Mouse (Mus musculus): ENCODE measurements around the gene Fgfr2. TPM values are rescaled to one million over a fixed set of nuclear protein-coding genes. Genes with fewer than 3 reads are reported as not detected.
"Not testable (repeated sequence)": the region's sequence is repeated elsewhere in the genome, so short reads cannot be mapped to it uniquely, and the experiment has no call there.

Gene Fgfr2
- polyA plus RNA-seq, 1 experiment, result 114 TPM

- Histone ChIP-seq H3K4me1 (ENCODE audit: control insufficient read depth, insufficient read depth, low read length) (no peaks in the 10 kb centered on the region), H3K4me3 (replicated peaks; ENCODE audit: extremely low read depth, low read depth, low read length) (no peak overlapping the region)
- 80% methylated on average over 5 of the region's 5 CpGs for WGBS
- TF ChIP-seq POLR2A (IDR thresholded peaks at IDR 0.05; ENCODE audit: borderline replicate concordance, extremely low read depth, low read depth, low read length) (no peak), CTCF (IDR thresholded peaks at IDR 0.05; ENCODE audit: insufficient read depth, low read length) (no peak)
- DNase-seq, result no peak
These were observed 676.3 kb downstream of the Fgfr2 start for GRCm38 (mm10) chr7:132446841-132447240.

DNA sequence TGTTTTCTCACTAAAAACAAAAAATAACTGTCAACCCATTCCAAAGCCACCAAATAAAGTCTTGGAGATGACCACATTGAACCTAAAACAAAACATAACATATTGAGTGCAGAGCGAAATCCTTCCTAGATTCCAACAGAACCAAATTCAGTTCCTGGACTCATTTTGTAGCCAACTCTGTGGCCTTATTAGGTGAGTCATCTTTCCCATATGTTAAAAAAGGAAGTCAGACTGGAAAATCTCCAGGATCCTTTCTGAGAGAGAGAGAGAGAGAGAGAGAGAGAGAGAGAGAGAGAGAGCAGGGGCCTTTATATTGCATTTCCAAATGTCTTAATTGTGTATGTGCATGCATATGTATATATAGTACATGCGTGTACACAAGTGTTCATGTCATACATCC, 678.9 kb downstream of the Fgfr2 start:
- no peak for TF ChIP-seq POLR2A (IDR thresholded peaks at IDR 0.05; ENCODE audit: borderline replicate concordance, extremely low read depth, low read depth, low read length)
- TF ChIP-seq CTCF (IDR thresholded peaks at IDR 0.05; ENCODE audit: insufficient read depth, low read length), result no peak
- WGBS, result 91% methylated on average over 2 of the region's 2 CpGs
- no peaks in the 10 kb centered on the region for H3K4me1 ChIP-seq (ENCODE audit: control insufficient read depth, insufficient read depth, low read length)
- no peak for DNase-seq
- no peak overlapping the region for H3K4me3 ChIP-seq (replicated peaks; ENCODE audit: extremely low read depth, low read depth, low read length)

DNA sequence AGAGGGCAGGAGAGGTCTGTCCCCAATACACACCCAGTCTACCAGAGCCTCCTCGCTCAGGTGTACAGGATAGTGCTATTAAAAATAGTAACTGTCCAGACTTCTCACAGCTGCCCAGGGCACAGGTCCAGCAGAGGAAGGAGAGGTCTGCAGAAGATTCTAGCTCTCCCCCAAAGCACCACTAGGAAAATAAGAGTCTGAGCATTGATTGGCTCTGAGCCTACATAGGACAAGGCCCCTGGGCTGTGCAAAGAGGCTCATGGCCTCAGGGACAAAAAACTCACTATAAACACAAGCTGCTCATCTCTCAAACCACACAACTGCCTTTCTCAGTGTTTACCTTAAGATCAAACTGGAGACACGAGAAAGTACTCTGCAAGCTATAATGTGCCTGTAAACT, 679.4 kb downstream of the Fgfr2 start:
- no peaks in the 10 kb centered on the region for H3K4me1 ChIP-seq (ENCODE audit: control insufficient read depth, insufficient read depth, low read length)
- TF ChIP-seq POLR2A (IDR thresholded peaks at IDR 0.05; ENCODE audit: borderline replicate concordance, extremely low read depth, low read depth, low read length), result no peak
- no peak for TF ChIP-seq CTCF (IDR thresholded peaks at IDR 0.05; ENCODE audit: insufficient read depth, low read length)
- WGBS, result 75% methylated on average over 2 of the region's 2 CpGs
- H3K4me3 ChIP-seq (replicated peaks; ENCODE audit: extremely low read depth, low read depth, low read length), result no peak overlapping the region
- DNase-seq, result no peak

- WGBS, result 63% methylated on average over 3 of the region's 3 CpGs
- no peak for TF ChIP-seq CTCF (IDR thresholded peaks at IDR 0.05; ENCODE audit: insufficient read depth, low read length)
- no peak for TF ChIP-seq POLR2A (IDR thresholded peaks at IDR 0.05; ENCODE audit: borderline replicate concordance, extremely low read depth, low read depth, low read length)
- H3K4me1 ChIP-seq (ENCODE audit: control insufficient read depth, insufficient read depth, low read length), result no peaks in the 10 kb centered on the region
- H3K4me3 ChIP-seq (replicated peaks; ENCODE audit: extremely low read depth, low read depth, low read length), result no peak overlapping the region
- DNase-seq, result no peak
These were observed 680.0 kb downstream of the Fgfr2 start for GRCm38 (mm10) chr7:132443134-132443533.

- 86% methylated on average over 3 of the region's 3 CpGs for WGBS
- not testable (repeated sequence) for DNase-seq; H3K4me1 ChIP-seq (ENCODE audit: control insufficient read depth, insufficient read depth, low read length); H3K4me3 ChIP-seq (replicated peaks; ENCODE audit: extremely low read depth, low read depth, low read length)
These were observed 680.9 kb downstream of the Fgfr2 start for GRCm38 (mm10) chr7:132442133-132442763.

DNA sequence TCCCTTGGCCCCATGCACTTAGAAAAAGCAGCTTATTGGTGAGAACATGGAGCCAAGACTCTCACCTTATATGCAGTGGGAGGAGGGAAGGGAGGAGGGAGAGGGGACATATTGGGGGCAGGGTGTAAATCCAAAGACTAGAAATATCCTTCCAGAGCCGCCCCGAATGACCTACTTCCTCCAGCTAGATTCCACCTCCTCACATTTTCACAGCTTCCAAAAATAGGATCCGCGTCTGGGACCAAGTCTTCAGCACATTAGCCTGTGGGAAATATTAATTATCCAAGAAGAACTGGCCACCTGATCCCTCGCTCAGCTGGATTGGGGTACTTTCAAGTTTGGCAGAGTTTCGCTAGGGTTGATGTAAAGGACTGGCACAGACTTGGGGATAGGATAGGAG, 683.2 kb downstream of the Fgfr2 start:
- Histone ChIP-seq H3K4me3 (replicated peaks; ENCODE audit: extremely low read depth, low read depth, low read length) (no peak overlapping the region), H3K4me1 (ENCODE audit: control insufficient read depth, insufficient read depth, low read length) (no peaks in the 10 kb centered on the region)
- no peak for TF ChIP-seq CTCF (IDR thresholded peaks at IDR 0.05; ENCODE audit: insufficient read depth, low read length)
- no peak for DNase-seq
- WGBS, result 83% methylated on average over 6 of the region's 6 CpGs

DNA sequence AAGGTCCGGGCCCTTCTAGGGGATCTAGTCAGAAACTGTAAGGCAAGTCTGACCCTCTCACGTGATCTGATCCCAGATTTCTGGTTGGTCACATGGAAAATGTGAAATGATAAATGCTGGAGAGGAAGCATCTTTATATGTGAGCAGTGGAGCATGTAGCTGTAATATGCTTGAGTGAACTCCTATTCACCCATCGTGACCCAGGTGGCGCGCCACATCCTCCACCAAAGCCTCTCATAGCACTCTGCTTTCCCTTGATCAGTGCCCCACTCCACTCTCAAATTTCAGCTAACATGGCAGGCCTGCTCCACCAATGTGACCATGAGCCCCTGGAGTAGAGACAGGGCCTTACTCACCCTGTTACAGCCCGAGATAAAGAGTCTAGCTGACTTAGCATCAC, 685.1 kb downstream of the Fgfr2 start:
- H3K4me1 ChIP-seq (ENCODE audit: control insufficient read depth, insufficient read depth, low read length), result no peaks in the 10 kb centered on the region
- no peak for TF ChIP-seq CTCF (IDR thresholded peaks at IDR 0.05; ENCODE audit: insufficient read depth, low read length)
- no peak for TF ChIP-seq POLR2A (IDR thresholded peaks at IDR 0.05; ENCODE audit: borderline replicate concordance, extremely low read depth, low read depth, low read length)
- no peak overlapping the region for H3K4me3 ChIP-seq (replicated peaks; ENCODE audit: extremely low read depth, low read depth, low read length)
- no peak for DNase-seq
- 90% methylated on average over 6 of the region's 6 CpGs for WGBS

DNA sequence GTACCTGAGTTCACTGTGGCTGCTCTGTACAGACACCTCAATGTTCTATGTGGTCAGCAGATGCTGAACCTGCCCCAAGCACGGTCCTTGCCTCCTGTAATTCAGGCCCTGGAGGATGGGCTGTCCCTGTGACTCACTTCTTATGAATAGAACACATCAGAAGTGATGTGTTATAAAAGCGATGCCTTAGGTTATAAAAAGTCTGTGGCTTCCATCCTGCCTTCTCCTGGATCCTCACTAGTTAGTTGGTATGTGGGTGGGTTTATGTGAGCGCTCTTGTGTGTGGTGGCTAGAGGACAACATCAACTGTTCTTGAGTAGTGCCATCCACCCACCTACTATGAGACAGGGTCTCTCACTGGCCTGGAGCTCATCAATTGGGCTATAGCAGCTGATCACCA, 685.7 kb downstream of the Fgfr2 start:
- 94% methylated on average over 3 of the region's 3 CpGs for WGBS
- DNase-seq, result no peak
- TF ChIP-seq POLR2A (IDR thresholded peaks at IDR 0.05; ENCODE audit: borderline replicate concordance, extremely low read depth, low read depth, low read length) (no peak), CTCF (IDR thresholded peaks at IDR 0.05; ENCODE audit: insufficient read depth, low read length) (no peak)
- H3K4me1 ChIP-seq (ENCODE audit: control insufficient read depth, insufficient read depth, low read length), result no peaks in the 10 kb centered on the region
- H3K4me3 ChIP-seq (replicated peaks; ENCODE audit: extremely low read depth, low read depth, low read length), result no peak overlapping the region

DNA sequence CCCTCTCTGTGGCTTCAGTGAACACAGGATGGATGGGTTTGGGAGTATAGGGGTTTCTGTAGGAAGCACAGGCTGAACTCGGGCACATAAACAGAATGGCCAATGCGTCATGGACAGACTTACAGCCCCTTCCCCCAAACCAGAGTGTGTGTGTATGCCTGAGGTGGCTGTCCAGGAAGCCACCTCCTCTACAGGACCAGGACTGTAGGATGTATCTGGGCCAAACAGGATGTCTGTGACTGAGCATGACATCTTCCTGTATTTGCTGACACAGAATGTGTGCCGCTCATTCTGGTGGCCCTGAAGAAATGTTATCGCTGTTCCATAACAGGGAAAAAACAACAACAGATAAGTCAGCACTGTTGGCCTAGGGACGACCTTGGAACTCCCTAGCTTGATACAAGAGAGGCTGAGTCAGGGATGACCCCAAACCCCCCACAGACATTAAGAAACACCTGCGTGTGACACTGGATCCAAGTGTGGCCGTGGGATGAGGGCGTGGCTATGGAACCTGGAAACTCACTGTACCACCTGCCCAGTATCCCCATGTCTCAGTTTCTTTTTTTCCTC, 687.6 kb downstream of the Fgfr2 start:
- Histone ChIP-seq H3K4me3 (replicated peaks; ENCODE audit: extremely low read depth, low read depth, low read length) (no peak overlapping the region), H3K4me1 (ENCODE audit: control insufficient read depth, insufficient read depth, low read length) (no peaks in the 10 kb centered on the region)
- TF ChIP-seq POLR2A (IDR thresholded peaks at IDR 0.05; ENCODE audit: borderline replicate concordance, extremely low read depth, low read depth, low read length) (no peak), CTCF (IDR thresholded peaks at IDR 0.05; ENCODE audit: insufficient read depth, low read length) (no peak)
- 66% methylated on average over 8 of the region's 8 CpGs for WGBS
- DNase-seq, result no peak

DNA sequence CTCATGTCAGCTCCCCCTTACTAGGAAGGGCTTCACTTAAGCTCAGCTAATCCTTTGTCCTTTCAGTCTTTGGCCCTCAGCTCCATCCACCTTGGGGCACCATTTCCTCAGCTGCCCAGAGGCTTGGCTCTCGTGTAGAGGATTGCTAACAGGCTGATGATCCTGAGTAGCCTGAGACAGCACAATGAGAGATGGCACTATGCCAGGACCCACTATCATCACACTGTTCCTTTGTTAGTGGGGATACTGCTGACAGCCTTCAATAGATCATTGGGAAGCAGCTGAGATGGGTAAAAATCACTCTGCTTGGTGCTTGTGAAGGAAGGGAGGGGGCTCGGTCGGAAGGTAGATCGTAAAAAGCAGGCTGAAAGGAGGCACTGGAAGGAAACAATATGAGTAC, 693.8 kb downstream of the Fgfr2 start:
- no peaks in the 10 kb centered on the region for H3K4me1 ChIP-seq (ENCODE audit: control insufficient read depth, insufficient read depth, low read length)
- TF ChIP-seq CTCF (IDR thresholded peaks at IDR 0.05; ENCODE audit: insufficient read depth, low read length) (no peak), POLR2A (IDR thresholded peaks at IDR 0.05; ENCODE audit: borderline replicate concordance, extremely low read depth, low read depth, low read length) (no peak)
- WGBS, result 73% methylated on average over 4 of the region's 4 CpGs
- DNase-seq, result no peak
- no peak overlapping the region for H3K4me3 ChIP-seq (replicated peaks; ENCODE audit: extremely low read depth, low read depth, low read length)
